Mouse (Mus musculus) myocyte (in vitro differentiated cells): ENCODE measurements around the gene Atg4b.

Experiments
- CEBPB ChIP-seq: IDR thresholded peaks from 2 replicates; pipeline ENCODE4 v1.6.1; 2011; ENCODE audit warnings: mild to moderate bottlenecking, moderate library complexity; ENCODE audit not compliant: poor library complexity, insufficient read depth, severe bottlenecking
- E2F4 ChIP-seq: IDR thresholded peaks from one replicate; pipeline ENCODE4 v1.6.1; 2011; ENCODE audit warnings: mild to moderate bottlenecking, control low read depth, moderate library complexity; ENCODE audit not compliant: insufficient read depth
- MAX ChIP-seq: IDR thresholded peaks from one replicate; pipeline ENCODE4 v1.6.1; 2011; ENCODE audit warnings: low read depth, mild to moderate bottlenecking, control low read depth
- MYOD1 ChIP-seq, 3 experiments: IDR thresholded peaks; one replicate each; pipeline ENCODE4 v1.6.1; 2011; ENCODE audit warnings: control low read depth in 2 of 3, low read depth in 2 of 3, mild to moderate bottlenecking in 2 of 3, moderate library complexity in 1 of 3; ENCODE audit not compliant: insufficient read length in 2 of 3, control insufficient read depth in 1 of 3
- POLR2A ChIP-seq: IDR thresholded peaks from one replicate; pipeline ENCODE4 v1.6.1; 2011; ENCODE audit warnings: low read depth, mild to moderate bottlenecking, control low read depth, moderate library complexity; ENCODE audit not compliant: insufficient read length
- POLR2AphosphoS2 ChIP-seq: IDR thresholded peaks from one replicate; pipeline ENCODE4 v1.6.1; 2011; ENCODE audit warnings: low read depth, control low read depth; ENCODE audit not compliant: insufficient read length
- SRF ChIP-seq: IDR thresholded peaks from one replicate; pipeline ENCODE4 v1.6.1; 2011; ENCODE audit warnings: low read depth; ENCODE audit not compliant: control insufficient read depth, insufficient read length
- TCF12 ChIP-seq: IDR thresholded peaks from one replicate; pipeline ENCODE4 v1.6.1; 2011; ENCODE audit warnings: mild to moderate bottlenecking, control low read depth; ENCODE audit not compliant: poor library complexity, insufficient read depth, severe bottlenecking
- TCF3 ChIP-seq: IDR thresholded peaks from one replicate; pipeline ENCODE4 v1.6.1; 2011; ENCODE audit warnings: low read depth, control low read depth; ENCODE audit not compliant: insufficient read length
- USF1 ChIP-seq: IDR thresholded peaks from one replicate; pipeline ENCODE4 v1.6.1; 2011; ENCODE audit warnings: low read depth, mild to moderate bottlenecking, control low read depth, moderate library complexity

DNA sequence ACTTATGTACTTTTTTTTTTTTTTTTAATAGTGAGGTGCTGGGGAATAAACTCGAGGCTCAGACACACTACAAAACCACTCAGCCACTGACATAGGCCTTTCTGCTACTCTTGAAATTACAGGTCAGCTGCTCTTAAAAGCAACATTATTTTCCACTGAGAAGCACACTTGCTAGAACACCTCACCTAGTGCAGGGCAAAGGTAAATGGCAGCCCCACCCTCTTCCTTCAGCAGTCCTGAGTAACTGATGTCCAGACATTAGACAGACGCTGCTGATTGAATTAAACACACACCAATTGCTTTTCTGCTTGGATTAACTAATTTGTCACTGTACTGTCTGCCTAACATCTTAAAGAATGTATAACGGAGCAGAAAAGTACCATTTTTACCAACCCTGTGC is 26.7 kb upstream of the Atg4b start:
- TF ChIP-seq POLR2A (no peak), E2F4 (no peak), MAX (no peak), TCF12 (no peak), TCF3 (no peak), MYOD1 (IDR thresholded peaks at IDR 0.05; ENCODE audit: control insufficient read depth in 1 of 3, insufficient read length in 2 of 3, low read depth in 2 of 3) (no peak), USF1 (no peak), POLR2AphosphoS2 (no peak), SRF (no peak), CEBPB (no peak)
